Mouse (Mus musculus) kidney, embryonic 15.5 days (tissue): Measurements from ENCODE around the gene Olfr457. TPM values are rescaled to one million over a fixed set of nuclear protein-coding genes. Genes with fewer than 3 reads are reported as not detected.
"Not testable (repeated sequence)": the region's sequence is repeated elsewhere in the genome, so short reads cannot be mapped to it uniquely, and the experiment has no call there.

Experiments
- ATAC-seq: fragments of 200-750 bp; cut with Nextera tagmentation; replicated peaks from 2 replicates; pipeline ENCODE4 v1.8.0; 2017; ENCODE audit warnings: moderate TSS enrichment; ENCODE audit not compliant: low FRiP score
- H3K27ac ChIP-seq: fragments of 300-500 bp; sonication (generic); 2 replicates; pipeline ENCODE4 v1.5.1; 2015; ENCODE audit warnings: mild to moderate bottlenecking, inconsistent platforms
- H3K27me3 ChIP-seq: fragments of 300-500 bp; sonication (generic); 2 replicates; pipeline ENCODE4 v1.6.1; 2015; ENCODE audit warnings: inconsistent platforms
- H3K36me3 ChIP-seq: fragments of 300-500 bp; sonication (generic); 2 replicates; pipeline ENCODE4 v1.6.1; 2015; ENCODE audit warnings: inconsistent platforms
- H3K4me1 ChIP-seq: fragments of 300-500 bp; sonication (generic); 2 replicates; pipeline ENCODE4 v1.6.1; 2015; ENCODE audit warnings: inconsistent platforms
- H3K4me2 ChIP-seq: fragments of 300-500 bp; sonication (generic); 2 replicates; pipeline ENCODE4 v1.6.1; 2015; ENCODE audit warnings: moderate library complexity, mild to moderate bottlenecking, inconsistent platforms
- H3K4me3 ChIP-seq: fragments of 300-500 bp; sonication (generic); replicated peaks from 2 replicates; pipeline ENCODE4 v1.5.1; 2015; ENCODE audit warnings: mild to moderate bottlenecking, inconsistent platforms
- H3K9ac ChIP-seq: fragments of 300-500 bp; sonication (generic); 2 replicates; pipeline ENCODE4 v1.6.1; 2015; ENCODE audit warnings: mild to moderate bottlenecking, inconsistent platforms
- H3K9me3 ChIP-seq: fragments of 300-500 bp; sonication (generic); replicated peaks from 2 replicates; pipeline ENCODE4 v1.6.1; 2016; ENCODE audit warnings: inconsistent platforms
- WGBS: fragments of 180-500 bp; shearing (Covaris S2); methylation state at CpG from one replicate; pipeline ENCODE4 v1.1.7; 2015; ENCODE audit warnings: mixed read lengths; 5-methylcytosine and 5-hydroxymethylcytosine counted together
- polyA plus RNA-seq: library from polyadenylated mRNA; unstranded; fragments of >200 nt; fragmentation: Nextera tagmentation; extraction: Ambion mirVana; gene quantifications from 2 replicates; pipeline ENCODE4 v1.2.1, GENCODE M21; 2015

Gene Olfr457
- polyA plus RNA-seq: 0.04 TPM in 1 of 2 replicates, not detected in the other

GRCm38 (mm10) chr6:42476235-42476634, at the start of gene Olfr457:
Gene Olfr457 (minus strand): TSS chr6:42476335.
- Histone ChIP-seq H3K36me3 (no peaks in the 10 kb centered on the region), H3K9ac (no peak within 1 kb of the TSS), H3K4me2 (no peak within 1 kb of the TSS), H3K4me1 (no peaks in the 10 kb centered on the region), H3K9me3 (no peaks in the 10 kb centered on the region), H3K27ac (no peak within 1 kb of the TSS), H3K4me3 (no peak within 1 kb of the TSS), H3K27me3 (no peaks in the 10 kb centered on the region)
- no peak for ATAC-seq
- 74% methylated on average over 1 of the region's 1 CpGs for WGBS

DNA sequence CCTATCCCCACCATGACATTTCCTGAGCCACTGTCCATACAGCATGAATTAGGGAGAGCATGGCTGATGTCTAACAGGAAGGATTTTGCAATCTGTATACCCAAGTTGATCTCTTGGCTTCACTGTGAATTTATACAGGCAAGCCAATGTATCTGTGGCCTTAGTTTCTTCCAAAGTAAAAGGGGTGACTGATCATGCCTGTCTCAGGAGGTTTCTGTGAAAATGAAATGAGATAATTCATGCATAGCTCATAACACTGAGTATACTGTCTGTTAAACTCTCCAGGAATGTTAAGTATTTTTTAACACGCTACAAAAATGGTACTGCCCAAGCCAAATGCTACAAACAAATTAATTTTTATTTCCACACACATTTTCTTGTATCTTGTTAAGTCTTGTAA, 37.3 kb upstream of the Olfr457 start:
- H3K4me3 ChIP-seq: no peak overlapping the region
- H3K9me3 ChIP-seq: no peaks in the 10 kb centered on the region
- no peak overlapping the region for H3K4me2 ChIP-seq
- H3K4me1 ChIP-seq: no peaks in the 10 kb centered on the region
- H3K27me3 ChIP-seq: no peaks in the 10 kb centered on the region
- no peaks in the 10 kb centered on the region for H3K36me3 ChIP-seq
- H3K27ac ChIP-seq: no peak overlapping the region
- H3K9ac ChIP-seq: no peak overlapping the region
- no peak for ATAC-seq
- 68% methylated on average over 1 of the region's 1 CpGs for WGBS

DNA sequence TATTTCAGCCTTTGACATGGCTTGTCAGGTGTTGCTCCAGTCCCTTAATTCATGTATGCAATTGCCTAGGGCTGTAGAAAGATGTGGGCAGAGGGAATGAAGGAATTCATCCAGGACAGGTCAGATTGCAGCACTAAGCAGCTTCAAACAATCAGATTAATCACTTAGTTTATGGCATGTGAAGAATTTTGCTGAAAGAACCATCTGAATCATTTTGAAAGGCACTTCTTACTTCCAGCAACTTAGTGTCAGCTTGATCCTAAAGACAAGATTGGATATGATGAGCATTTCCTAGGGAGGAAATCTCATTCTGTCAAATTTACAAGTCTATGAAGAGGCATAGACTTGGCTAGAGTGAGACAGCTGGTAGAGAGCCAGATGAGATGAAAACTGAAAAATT, 33.2 kb upstream of the Olfr457 start:
- Histone ChIP-seq H3K4me2 (no peak overlapping the region), H3K4me1 (no peaks in the 10 kb centered on the region), H3K9ac (no peak overlapping the region), H3K27me3 (no peaks in the 10 kb centered on the region), H3K27ac (no peak overlapping the region), H3K36me3 (no peaks in the 10 kb centered on the region), H3K4me3 (no peak overlapping the region), H3K9me3 (no peaks in the 10 kb centered on the region)
- no peak for ATAC-seq

- Histone ChIP-seq H3K36me3 (no peaks in the 10 kb centered on the region), H3K27me3 (no peaks in the 10 kb centered on the region), H3K4me2 (no peak overlapping the region), H3K4me3 (no peak overlapping the region), H3K9me3 (no peaks in the 10 kb centered on the region), H3K27ac (no peak overlapping the region), H3K9ac (no peak overlapping the region), H3K4me1 (no peaks in the 10 kb centered on the region)
- peak; percentile 79 for ATAC-seq
- 60% methylated on average over 2 of the region's 2 CpGs for WGBS
These were observed 27.3 kb upstream of the Olfr457 start for GRCm38 (mm10) chr6:42503478-42503877.

DNA sequence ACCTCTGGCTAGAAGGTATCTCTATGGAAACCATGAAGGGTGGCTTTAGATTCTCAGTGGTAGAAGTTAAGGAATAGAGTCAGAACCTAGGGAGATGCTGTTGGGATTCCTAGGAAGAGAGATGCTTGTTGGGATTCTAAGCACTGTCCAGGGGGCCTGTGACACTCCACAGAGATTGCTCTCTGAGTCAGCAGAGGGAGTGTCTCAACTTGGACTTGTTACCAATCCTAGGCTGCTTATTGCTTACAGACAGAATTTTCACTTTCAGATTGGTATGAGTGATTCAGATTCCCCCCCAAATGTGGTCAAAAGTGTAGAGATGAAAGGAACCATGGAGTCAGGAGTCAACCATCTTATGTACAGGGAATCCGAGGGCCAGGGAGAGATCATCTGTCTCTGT, 13.6 kb upstream of the Olfr457 start:
- Histone ChIP-seq H3K4me3 (no peak overlapping the region), H3K9me3 (no peaks in the 10 kb centered on the region), H3K9ac (no peak overlapping the region), H3K27ac (no peak overlapping the region), H3K4me2 (no peak overlapping the region), H3K36me3 (no peaks in the 10 kb centered on the region), H3K4me1 (no peaks in the 10 kb centered on the region), H3K27me3 (no peaks in the 10 kb centered on the region)
- no peak for ATAC-seq
- WGBS: 67% methylated on average over 1 of the region's 1 CpGs

- Histone ChIP-seq H3K4me3 (no peak within 1 kb of the TSS), H3K36me3 (no peaks in the 10 kb centered on the region), H3K4me1 (no peaks in the 10 kb centered on the region), H3K9ac (no peak within 1 kb of the TSS), H3K4me2 (no peak within 1 kb of the TSS), H3K27me3 (no peaks in the 10 kb centered on the region), H3K9me3 (no peaks in the 10 kb centered on the region), H3K27ac (no peak within 1 kb of the TSS)
- WGBS: 91% methylated on average over 1 of the region's 1 CpGs
- ATAC-seq: no peak
These were observed 11.0 kb upstream of the Olfr457 start, which contains the start of gene Olfr456 for GRCm38 (mm10) chr6:42487114-42487513. Gene Olfr456 (minus strand): TSS chr6:42487214.

GRCm38 (mm10) chr6:42484633-42485032, 8.5 kb upstream of the Olfr457 start:
- no peaks in the 10 kb centered on the region for H3K27me3 ChIP-seq
- H3K4me1 ChIP-seq: no peaks in the 10 kb centered on the region
- H3K4me2 ChIP-seq: no peak overlapping the region
- no peaks in the 10 kb centered on the region for H3K36me3 ChIP-seq
- ATAC-seq: no peak
- no peaks in the 10 kb centered on the region for H3K9me3 ChIP-seq
- no peak overlapping the region for H3K4me3 ChIP-seq
- H3K9ac ChIP-seq: no peak overlapping the region
- H3K27ac ChIP-seq: no peak overlapping the region

DNA sequence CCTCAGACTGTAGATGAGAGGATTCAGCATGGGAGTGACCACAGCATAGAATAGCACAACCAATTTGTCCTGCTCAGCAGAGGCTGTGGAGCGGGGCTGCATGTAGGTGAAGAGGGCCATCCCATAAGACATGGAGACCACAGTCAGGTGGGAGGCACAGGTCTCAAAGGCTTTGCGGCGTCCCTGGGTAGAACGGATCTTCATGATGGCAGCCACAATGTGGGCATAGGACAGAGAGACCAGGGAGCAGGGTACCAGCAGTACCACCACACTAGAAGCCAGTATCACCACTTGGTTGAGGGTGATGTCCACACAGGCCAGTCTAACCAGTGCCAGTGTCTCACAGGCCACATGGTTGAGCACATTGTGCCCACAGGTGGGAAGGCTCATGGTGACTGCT, 4.8 kb downstream of the Olfr457 start:
- H3K4me1 ChIP-seq, H3K36me3 ChIP-seq, H3K27me3 ChIP-seq, H3K9ac ChIP-seq, H3K4me2 ChIP-seq, H3K9me3 ChIP-seq, H3K4me3 ChIP-seq, ATAC-seq, H3K27ac ChIP-seq: not testable (repeated sequence)
- 94% methylated on average over 4 of the region's 4 CpGs for WGBS

GRCm38 (mm10) chr6:42470542-42470941, 5.6 kb downstream of the Olfr457 start:
- Histone ChIP-seq H3K9me3 (no peaks in the 10 kb centered on the region), H3K9ac (no peak overlapping the region), H3K27ac (no peak overlapping the region), H3K4me1 (no peaks in the 10 kb centered on the region), H3K4me3 (no peak overlapping the region), H3K36me3 (no peaks in the 10 kb centered on the region), H3K4me2 (no peak overlapping the region), H3K27me3 (no peaks in the 10 kb centered on the region)
- no peak for ATAC-seq
- 81% methylated on average over 4 of the region's 4 CpGs for WGBS

GRCm38 (mm10) chr6:42465096-42465495, 11.0 kb downstream of the Olfr457 start, which contains the start of gene Olfr458:
Gene Olfr458 (minus strand): TSS chr6:42465196.
- Histone ChIP-seq H3K36me3 (no peaks in the 10 kb centered on the region), H3K9ac (no peak within 1 kb of the TSS), H3K9me3 (no peaks in the 10 kb centered on the region), H3K27ac (no peak within 1 kb of the TSS), H3K4me1 (no peaks in the 10 kb centered on the region), H3K4me3 (no peak within 1 kb of the TSS), H3K27me3 (no peaks in the 10 kb centered on the region), H3K4me2 (no peak within 1 kb of the TSS)
- WGBS: 80% methylated on average over 1 of the region's 1 CpGs
- no peak for ATAC-seq

GRCm38 (mm10) chr6:42447381-42447780, 28.8 kb downstream of the Olfr457 start:
- Histone ChIP-seq H3K4me2 (no peak overlapping the region), H3K9ac (no peak overlapping the region), H3K4me3 (no peak overlapping the region), H3K36me3 (no peaks in the 10 kb centered on the region), H3K27ac (no peak overlapping the region), H3K9me3 (no peaks in the 10 kb centered on the region), H3K27me3 (no peaks in the 10 kb centered on the region), H3K4me1 (no peaks in the 10 kb centered on the region)
- no peak for ATAC-seq
- 83% methylated on average over 2 of the region's 2 CpGs for WGBS

- H3K4me3 ChIP-seq: no peak overlapping the region
- H3K36me3 ChIP-seq: no peaks in the 10 kb centered on the region
- no peaks in the 10 kb centered on the region for H3K4me1 ChIP-seq
- no peak for ATAC-seq
- H3K9ac ChIP-seq: no peak overlapping the region
- no peaks in the 10 kb centered on the region for H3K27me3 ChIP-seq
- H3K9me3 ChIP-seq: no peaks in the 10 kb centered on the region
- H3K4me2 ChIP-seq: no peak overlapping the region
- 74% methylated on average over 2 of the region's 2 CpGs for WGBS
- H3K27ac ChIP-seq: no peak overlapping the region
These were observed 31.6 kb downstream of the Olfr457 start for GRCm38 (mm10) chr6:42444491-42444890.

GRCm38 (mm10) chr6:42441395-42441794, 34.7 kb downstream of the Olfr457 start:
- no peaks in the 10 kb centered on the region for H3K27me3 ChIP-seq
- no peak overlapping the region for H3K4me3 ChIP-seq
- no peaks in the 10 kb centered on the region for H3K4me1 ChIP-seq
- WGBS: 70% methylated on average over 2 of the region's 2 CpGs
- H3K9ac ChIP-seq: no peak overlapping the region
- no peak for ATAC-seq
- no peaks in the 10 kb centered on the region for H3K36me3 ChIP-seq
- no peak overlapping the region for H3K27ac ChIP-seq
- H3K9me3 ChIP-seq: no peaks in the 10 kb centered on the region
- H3K4me2 ChIP-seq: no peak overlapping the region
